Mouse (Mus musculus) E14TG2a.4 (cell line): ENCODE data around the gene Kdm5a.

Source experiments
- H3K27me3 ChIP-seq: 2 replicates; pipeline ENCODE4 v1.6.1; 2014; ENCODE audit warnings: low read length, control low read depth; ENCODE audit not compliant: insufficient read depth
- H3K36me3 ChIP-seq: 2 replicates; pipeline ENCODE4 v1.6.1; 2014; ENCODE audit warnings: low read length, control low read depth; ENCODE audit not compliant: insufficient read depth
- H3K4me1 ChIP-seq: replicated peaks from 2 replicates; pipeline ENCODE4 v1.6.1; 2014; ENCODE audit warnings: low read depth, low read length, control low read depth
- H3K4me3 ChIP-seq: replicated peaks from 2 replicates; pipeline ENCODE4 v1.5.1; 2014; ENCODE audit warnings: mild to moderate bottlenecking, low read length
- H3K9me3 ChIP-seq: 2 replicates; pipeline ENCODE4 v1.6.1; 2014; ENCODE audit warnings: low read length, control low read depth
- CTCF ChIP-seq: conservative IDR thresholded peaks from 2 replicates; pipeline ENCODE4 v1.5.1; 2014; ENCODE audit warnings: low read length
- NANOG ChIP-seq: IDR thresholded peaks from 2 replicates; pipeline ENCODE4 v1.6.1; 2014; ENCODE audit warnings: borderline replicate concordance, low read length, mixed read lengths
- POU5F1 ChIP-seq: IDR thresholded peaks from 2 replicates; pipeline ENCODE4 v1.6.1; 2014; ENCODE audit warnings: low read length, borderline replicate concordance

The Kdm5a gene

DNA sequence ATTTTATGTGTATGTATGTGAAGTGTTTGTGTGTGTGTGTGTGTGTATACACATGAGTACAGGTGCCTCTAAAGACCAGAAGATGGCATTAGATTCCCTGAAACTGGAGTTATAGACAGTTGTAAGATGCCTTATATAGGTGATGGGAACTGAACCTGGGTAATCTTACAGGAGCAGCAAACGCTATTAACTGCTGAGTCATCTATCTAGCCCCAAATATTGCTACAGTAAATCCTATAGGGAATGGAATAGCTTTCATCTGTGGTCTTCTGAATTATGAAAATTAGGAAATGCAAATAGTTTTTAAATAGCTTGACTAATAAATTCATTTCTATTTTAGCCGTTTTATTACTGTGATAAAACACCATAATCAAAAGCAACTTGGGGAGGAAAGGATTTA, 28.9 kb downstream of the Kdm5a start:
- Histone ChIP-seq H3K27me3 (no peaks in the 10 kb centered on the region), H3K36me3 (peaks cover 93% of the 10 kb centered on the region), H3K4me1 (no peaks in the 10 kb centered on the region), H3K4me3 (no peak overlapping the region), H3K9me3 (no peaks in the 10 kb centered on the region)
- TF ChIP-seq NANOG (no peak), CTCF (no peak), POU5F1 (no peak)

DNA sequence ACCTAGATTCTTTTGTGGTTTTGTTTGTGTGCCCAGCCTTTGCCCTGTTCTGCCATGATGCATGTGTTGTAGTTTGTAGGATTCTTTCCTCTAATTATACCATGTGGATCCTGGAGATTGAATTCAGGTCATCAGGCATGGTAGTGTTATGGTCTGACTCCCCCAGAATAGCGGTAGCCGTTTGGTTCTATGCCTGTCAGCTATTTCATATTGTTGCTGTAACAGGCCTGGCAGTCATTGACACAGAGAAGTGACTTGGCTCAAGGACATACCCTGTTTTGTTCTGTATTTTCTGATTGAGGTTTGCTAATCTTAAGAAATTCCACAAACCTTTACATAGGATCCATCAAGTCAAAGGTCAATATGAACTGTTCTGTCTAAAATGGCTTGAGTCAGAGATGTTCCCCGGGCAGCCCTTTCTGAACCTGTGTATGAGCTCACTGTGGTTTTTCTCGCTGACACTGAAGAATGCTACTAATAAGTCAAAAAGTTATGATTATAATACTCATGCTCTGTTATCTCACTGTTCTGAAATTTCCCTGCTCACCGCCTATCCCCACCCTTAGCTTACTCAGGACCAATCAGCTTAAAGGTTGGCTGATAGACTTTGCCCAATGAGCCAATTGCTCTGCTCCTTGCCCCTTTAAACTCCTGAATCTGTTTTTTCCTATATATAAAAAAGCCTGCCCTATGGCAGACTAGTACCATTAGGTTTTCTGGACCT, 31.9 kb downstream of the Kdm5a start:
- TF ChIP-seq POU5F1 (no peak), CTCF (no peak), NANOG (no peak)
- H3K4me1 ChIP-seq, result no peaks in the 10 kb centered on the region
- no peaks in the 10 kb centered on the region for H3K9me3 ChIP-seq
- peaks cover 90% of the 10 kb centered on the region for H3K36me3 ChIP-seq
- H3K4me3 ChIP-seq, result no peak overlapping the region
- no peaks in the 10 kb centered on the region for H3K27me3 ChIP-seq

DNA sequence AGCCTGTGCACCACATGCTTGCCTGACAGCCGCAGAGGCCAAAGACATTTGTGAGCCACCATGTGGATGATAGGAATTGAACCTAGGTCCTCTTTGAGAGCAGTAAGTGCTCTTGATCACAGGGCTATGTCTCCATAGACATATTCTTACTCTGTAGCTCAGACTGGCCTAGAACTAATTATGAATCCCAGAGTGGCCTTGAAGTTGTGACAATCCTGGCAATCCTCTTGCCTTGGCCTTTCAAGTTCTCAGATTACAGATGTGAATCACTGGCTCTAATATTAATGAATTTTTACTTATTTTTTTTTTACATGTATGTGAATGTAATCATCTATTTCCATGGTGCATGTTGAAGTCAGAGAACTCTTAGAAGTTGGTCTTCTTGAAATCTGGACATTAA, 40.0 kb downstream of the Kdm5a start:
- TF ChIP-seq NANOG (no peak), CTCF (no peak), POU5F1 (no peak)

DNA sequence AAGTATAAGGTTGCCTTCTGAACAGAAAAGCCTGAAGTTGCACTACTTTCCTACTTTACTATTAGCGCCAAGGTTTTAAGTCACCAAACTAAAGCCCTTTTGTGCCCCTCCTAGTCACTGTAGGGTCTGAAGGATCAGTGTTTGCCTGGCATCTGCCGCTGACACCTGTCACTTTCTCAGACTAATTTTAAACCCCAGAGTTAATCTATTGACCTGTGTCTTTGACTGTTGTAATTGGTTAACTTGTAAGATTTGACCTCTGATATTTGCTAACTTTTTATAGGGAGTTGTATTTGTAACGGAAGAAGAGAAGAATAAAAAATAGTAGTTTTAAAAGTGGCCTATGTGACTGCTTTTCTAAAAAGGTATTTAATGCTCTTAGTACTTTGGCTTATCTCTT, 74.2 kb downstream of the Kdm5a start:
- TF ChIP-seq CTCF, result no peak
- TF ChIP-seq NANOG, result no peak
- no peak for TF ChIP-seq POU5F1
- Histone ChIP-seq H3K36me3 (peaks cover 75% of the 10 kb centered on the region), H3K4me3 (no peak overlapping the region), H3K9me3 (no peaks in the 10 kb centered on the region), H3K4me1 (no peaks in the 10 kb centered on the region), H3K27me3 (no peaks in the 10 kb centered on the region)

More for the DNA sequence above, 40.0 kb downstream of the Kdm5a start:
- Histone ChIP-seq H3K27me3 (no peaks in the 10 kb centered on the region), H3K4me3 (no peak overlapping the region), H3K4me1 (no peaks in the 10 kb centered on the region), H3K36me3 (peaks cover 93% of the 10 kb centered on the region), H3K9me3 (no peaks in the 10 kb centered on the region)

DNA sequence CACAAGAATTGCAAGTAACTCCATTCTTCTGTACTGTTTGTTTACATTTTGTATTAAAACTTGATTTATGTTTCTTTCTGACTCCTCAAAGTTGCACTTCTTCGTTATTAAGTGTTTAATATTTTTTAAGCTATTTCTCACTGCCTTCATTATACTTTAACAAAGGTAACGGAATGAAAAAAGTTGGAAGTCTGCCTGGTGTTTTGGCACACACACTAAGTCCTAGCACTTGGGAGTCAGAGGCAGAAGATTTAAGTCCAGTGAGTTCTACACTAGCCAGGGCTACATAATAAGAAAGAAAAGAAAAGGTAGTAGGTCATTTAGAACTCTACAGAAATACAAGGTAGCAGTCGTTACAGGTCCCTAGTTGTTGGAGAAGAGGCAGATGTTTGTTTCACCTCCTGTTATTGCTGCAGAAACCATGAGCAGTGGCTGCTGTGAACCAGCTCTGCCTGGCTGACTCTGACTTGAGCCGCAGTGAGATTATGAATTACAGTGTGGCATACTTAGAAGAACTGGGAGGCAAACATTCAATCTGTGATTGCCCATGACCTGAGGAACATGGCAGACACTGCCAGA, 78.3 kb downstream of the Kdm5a start:
- TF ChIP-seq POU5F1 (no peak), NANOG (no peak), CTCF (no peak)
- Histone ChIP-seq H3K36me3 (peaks cover 55% of the 10 kb centered on the region), H3K4me1 (no peaks in the 10 kb centered on the region), H3K27me3 (no peaks in the 10 kb centered on the region), H3K4me3 (no peak overlapping the region), H3K9me3 (no peaks in the 10 kb centered on the region)

DNA sequence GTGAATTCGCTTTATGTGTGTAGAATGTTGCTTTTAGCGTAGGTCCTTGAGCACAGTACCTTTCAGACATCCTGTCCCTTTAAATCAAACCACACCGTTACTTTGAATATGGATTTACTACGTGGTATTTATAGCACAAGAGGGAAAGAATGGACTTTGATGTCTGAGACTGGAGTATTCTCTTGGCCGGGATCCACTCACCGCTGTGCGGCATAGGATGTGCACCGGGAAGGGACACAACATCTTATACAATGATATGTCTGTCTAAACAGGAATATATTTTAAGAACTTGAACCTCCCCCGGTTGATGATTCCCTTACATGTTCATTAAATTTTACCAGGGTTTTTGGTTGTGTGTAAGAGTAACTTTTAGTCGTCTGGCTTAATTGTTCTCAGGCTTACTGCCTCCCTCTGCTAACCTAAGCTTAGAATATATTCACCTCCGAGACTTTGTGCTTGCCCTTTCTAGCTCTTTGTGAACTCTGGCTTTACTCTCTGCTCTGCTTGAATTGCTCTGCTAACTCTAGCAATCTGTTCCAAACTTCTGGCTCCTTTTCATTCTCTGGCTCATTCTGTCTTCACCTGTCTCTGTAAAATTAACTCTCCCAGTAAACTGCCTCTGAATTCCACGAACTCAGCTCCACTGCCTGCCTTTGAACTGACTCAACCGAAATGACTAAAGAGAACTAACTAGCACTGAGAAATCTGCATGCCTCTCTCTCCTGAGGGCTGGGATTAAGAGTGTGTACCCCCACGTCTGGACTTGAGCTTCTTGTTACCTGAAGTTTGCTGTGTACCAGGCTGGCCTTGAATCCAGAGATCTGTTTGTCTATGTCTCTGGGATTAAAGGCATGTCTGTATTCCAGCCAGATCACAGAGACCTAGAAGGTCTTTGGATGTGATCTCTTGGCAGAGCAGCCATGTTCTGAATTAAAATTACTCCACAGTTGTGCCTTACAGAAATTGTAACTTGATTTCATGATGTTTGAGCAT, 79.7 kb downstream of the Kdm5a start:
- H3K4me1 ChIP-seq, result no peaks in the 10 kb centered on the region
- peaks cover 43% of the 10 kb centered on the region for H3K36me3 ChIP-seq
- H3K9me3 ChIP-seq, result no peaks in the 10 kb centered on the region
- no peaks in the 10 kb centered on the region for H3K27me3 ChIP-seq
- no peak overlapping the region for H3K4me3 ChIP-seq
- TF ChIP-seq POU5F1 (no peak), NANOG (no peak), CTCF (no peak)

DNA sequence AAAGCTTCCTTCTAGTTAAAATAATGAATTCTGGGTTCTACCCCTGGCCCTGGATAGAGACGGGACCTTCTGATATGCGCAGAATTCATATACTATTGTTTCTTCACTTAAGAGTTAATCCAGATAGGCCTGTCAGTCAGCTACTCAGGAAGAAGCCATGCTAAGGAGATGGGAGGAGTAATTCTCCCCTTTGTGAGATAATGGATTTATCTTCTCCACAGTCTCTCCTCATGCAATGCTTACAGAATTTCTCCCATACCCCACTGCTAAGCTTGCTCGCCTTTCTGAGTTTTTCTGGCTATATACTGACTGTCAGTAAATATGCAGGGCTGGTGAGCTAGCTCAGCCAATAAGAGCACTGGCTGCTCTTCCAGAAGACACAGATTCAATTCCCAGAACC, 86.3 kb downstream of the Kdm5a start:
- Histone ChIP-seq H3K9me3 (no peaks in the 10 kb centered on the region), H3K4me1 (peaks cover 10% of the 10 kb centered on the region), H3K36me3 (no peaks in the 10 kb centered on the region), H3K4me3 (no peak overlapping the region), H3K27me3 (peaks cover 20% of the 10 kb centered on the region)
- TF ChIP-seq POU5F1 (no peak), CTCF (no peak), NANOG (no peak)

DNA sequence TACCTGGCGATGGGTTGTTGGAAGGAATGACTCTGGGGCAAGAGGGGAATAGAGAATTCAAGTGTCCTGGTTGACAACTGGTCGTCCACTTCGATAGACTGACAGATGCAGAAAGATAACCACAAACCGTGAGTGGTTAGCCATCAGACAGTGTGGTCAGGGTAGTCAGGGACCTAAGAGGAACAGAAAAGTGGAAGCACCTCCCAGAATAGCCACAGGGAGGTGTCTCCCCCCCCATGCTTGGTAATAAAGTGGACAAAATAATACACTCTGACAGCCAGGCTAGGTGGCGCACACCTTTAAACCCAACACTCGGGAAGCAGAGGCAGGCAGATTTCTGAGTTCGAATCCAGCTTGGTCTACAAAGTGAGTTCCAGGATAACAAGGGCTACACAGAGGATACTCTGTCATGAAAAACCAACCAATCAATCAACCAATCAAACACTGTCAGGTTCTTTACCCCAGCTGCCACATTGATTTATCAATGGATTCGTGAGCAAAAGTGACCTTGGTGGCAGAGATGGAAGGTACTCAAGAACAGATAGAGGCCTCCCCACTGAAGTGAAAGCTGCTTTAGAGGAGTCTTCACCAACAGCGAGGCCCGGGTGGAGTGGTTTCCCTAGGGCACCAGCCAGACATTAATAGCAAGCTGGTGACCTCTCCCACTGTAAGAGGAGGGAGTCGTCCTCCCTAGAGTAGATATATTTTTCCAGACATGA, 88.6 kb downstream of the Kdm5a start:
- peaks cover 10% of the 10 kb centered on the region for H3K4me1 ChIP-seq
- H3K36me3 ChIP-seq, result no peaks in the 10 kb centered on the region
- no peaks in the 10 kb centered on the region for H3K9me3 ChIP-seq
- no peak overlapping the region for H3K4me3 ChIP-seq
- H3K27me3 ChIP-seq, result peaks cover 20% of the 10 kb centered on the region
- TF ChIP-seq POU5F1 (no peak), NANOG (no peak), CTCF (no peak)
